Mouse (Mus musculus): ENCODE results near the gene D630023F18Rik. TPM values are rescaled to one million over a fixed set of nuclear protein-coding genes. Genes with fewer than 3 reads are reported as not detected.

D630023F18Rik gene
- polyA plus RNA-seq, 1 experiment from 2014 or later = 0.29 TPM

DNA sequence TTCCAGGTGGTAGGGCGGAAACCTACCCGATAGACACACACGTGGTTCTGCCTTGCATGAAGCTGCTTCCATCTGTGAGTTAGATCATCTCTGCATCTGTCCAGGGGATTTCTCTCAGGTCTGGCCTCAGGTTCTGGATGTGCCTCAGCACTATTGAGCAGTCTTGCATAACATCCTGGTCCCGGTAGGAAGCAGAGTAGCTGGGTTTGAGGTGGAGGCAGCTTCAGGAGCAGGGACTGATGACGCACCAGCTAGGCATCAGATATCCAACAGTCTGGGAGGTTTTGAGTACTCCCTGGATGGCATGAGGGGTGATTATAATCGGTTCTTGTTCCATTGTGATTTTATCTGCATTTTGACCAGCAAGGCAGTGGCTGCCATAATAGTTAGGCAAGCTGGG lies 14.5 kb upstream of the D630023F18Rik start:
- WGBS (ENCODE audit: insufficient replicate concordance) = 67% methylated on average over 6 of the region's 6 CpGs
- no peak overlapping the region for H3K9ac ChIP-seq
- H3K4me2 ChIP-seq = no peak overlapping the region
- no peaks in the 10 kb centered on the region for H3K4me1 ChIP-seq (replicated peaks)
- no peaks in the 10 kb centered on the region for H3K27me3 ChIP-seq
- ATAC-seq (ENCODE audit: low read depth) (no peak), DNase-seq (no peak)
- no peaks in the 10 kb centered on the region for H3K9me3 ChIP-seq (replicated peaks)
- no peak overlapping the region for H3K4me3 ChIP-seq (replicated peaks)
- H3K27ac ChIP-seq = no peak overlapping the region
- H3K36me3 ChIP-seq = no peaks in the 10 kb centered on the region

- no peaks in the 10 kb centered on the region for H3K27me3 ChIP-seq
- no peak overlapping the region for H3K4me2 ChIP-seq
- DNase-seq (no peak), ATAC-seq (ENCODE audit: low read depth) (no peak)
- H3K4me3 ChIP-seq (replicated peaks) = no peak overlapping the region
- H3K9me3 ChIP-seq (replicated peaks) = no peaks in the 10 kb centered on the region
- H3K27ac ChIP-seq = no peak overlapping the region
- whole genome bisulfite sequencing (ENCODE audit: insufficient replicate concordance) = 50% methylated on average over 1 of the region's 1 CpGs
- H3K9ac ChIP-seq = no peak overlapping the region
- no peaks in the 10 kb centered on the region for H3K4me1 ChIP-seq (replicated peaks)
- H3K36me3 ChIP-seq = no peaks in the 10 kb centered on the region
Observed at GRCm38 (mm10) chr1:65132833-65133232, 9.8 kb upstream of the D630023F18Rik start.

GRCm38 (mm10) chr1:65131671-65132070 lies 8.7 kb upstream of the D630023F18Rik start:
- no peaks in the 10 kb centered on the region for H3K27me3 ChIP-seq
- H3K9me3 ChIP-seq (replicated peaks) = no peaks in the 10 kb centered on the region
- no peaks in the 10 kb centered on the region for H3K36me3 ChIP-seq
- no peak overlapping the region for H3K4me2 ChIP-seq
- H3K9ac ChIP-seq = no peak overlapping the region
- H3K4me3 ChIP-seq (replicated peaks) = no peak overlapping the region
- DNase-seq (no peak), ATAC-seq (ENCODE audit: low read depth) (no peak)
- no peak overlapping the region for H3K27ac ChIP-seq
- H3K4me1 ChIP-seq (replicated peaks) = no peaks in the 10 kb centered on the region
- WGBS (ENCODE audit: insufficient replicate concordance) = 83% methylated on average over 1 of the region's 1 CpGs

- no peak overlapping the region for H3K9ac ChIP-seq
- no peaks in the 10 kb centered on the region for H3K9me3 ChIP-seq (replicated peaks)
- WGBS (ENCODE audit: insufficient replicate concordance) = 43% methylated on average over 3 of the region's 3 CpGs
- no peak overlapping the region for H3K27ac ChIP-seq
- no peak overlapping the region for H3K4me2 ChIP-seq
- H3K4me1 ChIP-seq (replicated peaks) = no peaks in the 10 kb centered on the region
- H3K27me3 ChIP-seq = no peaks in the 10 kb centered on the region
- ATAC-seq (ENCODE audit: low read depth) = no peak
- H3K4me3 ChIP-seq (replicated peaks) = no peak overlapping the region
- DNase-seq = no peak
- no peaks in the 10 kb centered on the region for H3K36me3 ChIP-seq
Observed at GRCm38 (mm10) chr1:65130226-65130625, 7.2 kb upstream of the D630023F18Rik start.

DNA sequence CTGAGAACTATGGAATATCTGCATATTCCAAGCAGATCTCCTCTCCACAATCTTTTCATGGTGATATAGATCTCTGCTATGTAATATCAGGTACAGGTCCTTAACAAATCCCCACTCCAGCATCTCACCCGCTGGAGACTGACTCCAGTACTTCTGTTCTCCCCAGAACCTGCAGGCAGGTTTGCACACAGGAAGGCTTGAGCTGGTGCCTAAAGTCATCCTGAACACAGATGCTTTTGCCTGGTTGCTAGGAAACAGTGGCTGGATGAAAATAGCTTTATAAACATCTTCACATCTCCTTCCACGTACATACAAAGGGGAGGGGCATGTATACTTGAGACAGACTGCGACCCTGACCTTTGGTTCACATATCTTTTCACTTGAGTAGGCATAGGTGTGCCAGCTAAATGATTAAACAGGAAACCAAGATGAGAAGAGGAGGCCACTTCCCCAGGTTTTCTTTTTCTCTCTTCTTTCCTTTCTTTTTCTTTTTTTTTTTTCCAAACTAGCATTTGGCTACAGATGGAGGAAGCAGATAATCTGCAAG lies 6.7 kb upstream of the D630023F18Rik start:
- 56% methylated on average over 3 of the region's 3 CpGs for WGBS (ENCODE audit: insufficient replicate concordance)
- no peak overlapping the region for H3K9ac ChIP-seq
- no peaks in the 10 kb centered on the region for H3K4me1 ChIP-seq (replicated peaks)
- DNase-seq (no peak), ATAC-seq (ENCODE audit: low read depth) (no peak)
- H3K27me3 ChIP-seq = no peaks in the 10 kb centered on the region
- H3K27ac ChIP-seq = no peak overlapping the region
- no peak overlapping the region for H3K4me2 ChIP-seq
- H3K9me3 ChIP-seq (replicated peaks) = no peaks in the 10 kb centered on the region
- no peaks in the 10 kb centered on the region for H3K36me3 ChIP-seq
- no peak overlapping the region for H3K4me3 ChIP-seq (replicated peaks)

GRCm38 (mm10) chr1:65119438-65119837 lies 3.6 kb downstream of the D630023F18Rik start, which contains the start of gene Gm28845:
TSS of gene Gm28845 (minus strand) at chr1:65119558.
- H3K4me2 ChIP-seq = no peak within 1 kb of the TSS
- H3K27me3 ChIP-seq = no peaks in the 10 kb centered on the region
- no peak for ATAC-seq (ENCODE audit: low read depth)
- H3K4me3 ChIP-seq (replicated peaks) = no peak within 1 kb of the TSS
- no peaks in the 10 kb centered on the region for H3K9me3 ChIP-seq (replicated peaks)
- no peak for DNase-seq
- H3K4me1 ChIP-seq (replicated peaks) = no peaks in the 10 kb centered on the region
- H3K9ac ChIP-seq = no peak within 1 kb of the TSS
- 83% methylated on average over 1 of the region's 1 CpGs for WGBS (ENCODE audit: insufficient replicate concordance)
- H3K27ac ChIP-seq = no peak within 1 kb of the TSS
- no peaks in the 10 kb centered on the region for H3K36me3 ChIP-seq

DNA sequence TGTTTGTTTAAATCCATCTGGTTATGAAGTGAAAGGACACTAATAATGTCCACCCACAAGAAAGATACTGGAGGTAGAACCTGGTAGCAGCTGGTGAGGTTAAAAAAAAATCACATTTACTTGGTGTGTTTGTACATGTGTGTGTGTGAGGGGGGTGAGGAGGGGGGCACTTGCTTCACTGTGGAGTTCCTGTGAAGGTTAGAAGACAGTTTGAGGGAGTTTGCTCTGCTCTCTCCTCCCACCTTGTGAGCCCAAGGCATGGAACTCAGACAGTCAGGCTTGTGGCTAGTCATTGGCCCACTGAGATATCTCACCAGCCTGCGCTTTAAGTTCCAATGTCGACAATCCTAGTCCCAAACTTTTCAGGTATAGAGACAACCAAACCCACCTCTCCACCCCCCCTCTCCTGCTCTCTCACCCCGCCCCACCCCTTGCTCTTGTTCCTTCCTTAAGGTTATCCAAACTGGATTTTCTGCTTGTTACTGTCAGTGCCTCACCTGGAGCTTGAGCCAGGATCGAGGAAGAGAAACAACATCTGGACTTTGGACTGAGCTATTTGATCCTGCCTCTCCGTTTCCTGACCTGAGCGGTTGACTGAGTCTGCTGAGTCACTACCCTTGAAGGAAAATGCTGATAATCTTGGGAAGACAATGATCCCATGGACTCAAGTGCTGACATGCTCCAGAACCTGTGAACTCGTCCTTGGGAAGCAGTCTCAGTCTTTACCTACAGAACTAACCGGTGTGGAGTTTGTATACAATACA lies 4.7 kb downstream of the D630023F18Rik start:
- ATAC-seq (ENCODE audit: low read depth) = no peak
- Histone ChIP-seq H3K27me3 (no peaks in the 10 kb centered on the region), H3K4me2 (no peak overlapping the region), H3K36me3 (no peaks in the 10 kb centered on the region), H3K4me3 (replicated peaks) (no peak overlapping the region), H3K4me1 (replicated peaks) (no peaks in the 10 kb centered on the region), H3K9me3 (replicated peaks) (no peaks in the 10 kb centered on the region), H3K27ac (no peak overlapping the region), H3K9ac (no peak overlapping the region)
- 49% methylated on average over 8 of the region's 8 CpGs for WGBS (ENCODE audit: insufficient replicate concordance)
- DNase-seq = no peak

DNA sequence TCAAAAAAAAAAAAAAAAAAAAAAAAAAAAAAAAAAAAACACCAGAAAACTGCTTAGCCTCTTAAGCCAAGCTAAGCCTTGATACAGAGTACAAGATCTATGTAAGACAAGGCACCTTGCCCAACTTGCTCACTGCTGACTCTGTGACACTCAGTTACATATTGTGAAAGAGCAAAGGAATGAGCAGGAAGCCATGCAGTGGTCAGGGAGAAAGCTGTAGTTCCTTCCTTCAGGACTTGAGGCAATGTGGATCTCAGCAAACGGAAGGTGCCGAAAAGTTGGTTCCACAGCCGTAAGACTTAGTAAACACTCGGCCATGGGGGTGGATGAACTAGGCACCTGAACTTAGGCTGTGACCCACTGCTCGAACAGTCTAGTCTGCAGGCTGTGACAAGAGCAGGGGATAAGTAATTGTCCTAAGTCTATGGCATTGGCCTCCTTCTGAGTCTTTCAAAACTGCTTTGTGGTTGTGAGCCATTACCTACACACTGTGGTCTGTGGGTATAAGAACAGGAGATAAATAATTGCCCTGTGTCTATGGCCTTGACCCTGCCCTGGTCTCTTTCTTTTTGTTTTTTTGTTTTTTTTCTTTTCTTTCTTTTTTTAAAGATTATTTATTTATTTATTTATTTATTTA lies 9.4 kb downstream of the D630023F18Rik start:
- Histone ChIP-seq H3K4me3 (replicated peaks) (no peak overlapping the region), H3K4me1 (replicated peaks) (peaks cover 8% of the 10 kb centered on the region), H3K9ac (no peak overlapping the region), H3K9me3 (replicated peaks) (no peaks in the 10 kb centered on the region), H3K4me2 (no peak overlapping the region), H3K27me3 (no peaks in the 10 kb centered on the region), H3K27ac (no peak overlapping the region), H3K36me3 (no peaks in the 10 kb centered on the region)
- DNase-seq (no peak), ATAC-seq (ENCODE audit: low read depth) (peak; percentile 41; the same call in 1 of the 2 replicates)
- WGBS (ENCODE audit: insufficient replicate concordance) = 77% methylated on average over 5 of the region's 5 CpGs

DNA sequence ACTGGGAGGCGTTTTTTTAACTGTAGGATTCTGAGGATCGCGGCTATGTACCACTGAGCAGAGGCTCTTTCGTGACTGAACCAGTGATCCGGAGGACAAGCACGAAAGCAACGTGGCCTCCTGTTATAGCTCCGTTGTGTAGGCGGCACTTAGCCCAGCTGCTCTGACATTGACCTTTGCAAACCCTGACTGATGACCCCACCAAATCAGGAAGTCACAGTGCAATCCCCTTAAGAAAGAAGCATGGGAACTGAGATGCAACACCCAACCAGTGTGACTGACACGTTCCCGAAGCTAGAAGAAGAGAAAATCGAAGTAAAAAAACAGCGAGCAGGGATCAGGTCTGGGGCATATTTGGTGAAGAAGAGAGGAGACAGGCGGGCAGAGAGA lies 10.2 kb downstream of the D630023F18Rik start:
- no peak overlapping the region for H3K9ac ChIP-seq
- no peak for DNase-seq
- H3K4me1 ChIP-seq (replicated peaks) = peaks cover 8% of the 10 kb centered on the region
- WGBS (ENCODE audit: insufficient replicate concordance) = 34% methylated on average over 14 of the region's 14 CpGs
- H3K36me3 ChIP-seq = no peaks in the 10 kb centered on the region
- peak overlapping the region; percentile 37 for H3K27ac ChIP-seq
- ATAC-seq (ENCODE audit: low read depth) = peak; percentile 40
- peak overlapping the region; percentile 41 for H3K4me2 ChIP-seq
- no peaks in the 10 kb centered on the region for H3K27me3 ChIP-seq
- H3K9me3 ChIP-seq (replicated peaks) = no peaks in the 10 kb centered on the region
- H3K4me3 ChIP-seq (replicated peaks) = no peak overlapping the region

DNA sequence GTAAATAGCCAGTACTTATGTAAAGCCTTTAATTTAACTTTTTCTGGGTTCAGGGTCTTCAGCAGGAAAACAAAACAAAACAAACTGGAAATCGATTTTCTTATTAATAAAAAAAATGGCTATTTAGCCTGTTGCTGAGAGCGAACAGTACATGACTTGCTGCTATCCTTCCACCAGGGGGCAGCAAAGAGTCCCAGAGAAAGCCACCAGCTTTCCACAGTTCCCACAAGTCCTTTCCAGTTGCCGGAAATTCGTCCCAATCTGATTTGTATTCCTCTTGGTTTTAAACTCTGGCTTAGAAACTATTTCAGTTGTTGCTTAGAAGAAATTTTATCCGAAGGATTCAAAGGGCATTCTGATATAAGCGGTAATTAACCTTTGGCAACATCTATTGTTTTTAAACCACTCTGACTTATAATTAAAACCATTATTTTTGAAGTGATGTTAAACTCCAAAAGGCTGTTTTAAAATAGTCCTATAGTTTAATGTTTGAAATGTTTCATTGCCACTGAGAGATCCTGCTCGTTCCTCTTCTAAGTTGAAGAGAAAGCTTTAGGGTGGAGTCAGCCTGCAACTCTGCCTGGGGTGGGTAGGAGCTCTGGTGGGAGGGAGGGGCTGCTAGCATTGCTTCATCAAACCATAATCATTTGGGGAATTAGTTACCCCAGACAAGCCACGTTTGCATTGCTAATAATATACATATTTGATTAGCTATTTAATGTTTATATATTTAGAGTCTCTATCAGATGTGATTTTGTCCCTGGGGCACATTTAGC lies 10.8 kb downstream of the D630023F18Rik start:
- Histone ChIP-seq H3K4me3 (replicated peaks) (no peak overlapping the region), H3K4me1 (replicated peaks) (peaks cover 8% of the 10 kb centered on the region), H3K27me3 (no peaks in the 10 kb centered on the region), H3K27ac (peak overlapping the region; percentile 37), H3K4me2 (peak overlapping the region; percentile 41), H3K36me3 (no peaks in the 10 kb centered on the region), H3K9ac (no peak overlapping the region), H3K9me3 (replicated peaks) (no peaks in the 10 kb centered on the region)
- peak; percentile 55; the same call in 1 of the 2 replicates for ATAC-seq (ENCODE audit: low read depth)
- 8% methylated on average over 8 of the region's 8 CpGs for WGBS (ENCODE audit: insufficient replicate concordance)
- peak; percentile 49 for DNase-seq

DNA sequence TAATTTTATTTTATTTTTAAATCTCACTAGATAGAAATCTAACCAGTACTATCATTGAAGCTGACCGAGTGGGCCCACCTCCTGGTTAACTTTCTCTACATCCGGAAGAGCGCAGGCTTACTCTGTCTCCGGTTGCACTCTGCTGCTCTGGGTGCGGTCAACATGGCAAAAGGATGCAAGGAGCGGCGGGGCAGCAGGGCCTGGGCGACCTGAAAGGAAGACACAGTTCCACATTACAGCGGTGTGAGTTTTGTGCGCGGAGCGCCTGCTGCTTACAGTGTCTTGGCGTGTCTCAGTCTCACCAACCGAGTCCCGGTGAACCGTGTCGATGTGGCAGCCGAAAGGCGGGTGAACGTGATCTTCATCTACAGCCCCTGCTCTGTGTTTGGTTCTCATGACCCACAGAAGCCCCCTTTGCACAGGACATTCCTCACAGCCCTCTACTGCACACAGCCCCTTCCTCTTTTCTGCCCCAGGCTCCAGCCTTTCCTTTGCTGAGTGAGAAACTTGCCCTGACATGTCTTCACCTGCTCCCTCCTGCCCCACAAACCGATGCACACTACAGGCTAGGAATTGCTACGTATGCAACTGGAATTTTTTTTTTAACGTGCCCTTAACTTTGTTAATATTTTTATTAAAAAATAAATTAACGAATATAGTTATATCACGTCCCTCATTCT lies 13.1 kb downstream of the D630023F18Rik start:
- Histone ChIP-seq H3K9me3 (replicated peaks) (no peaks in the 10 kb centered on the region), H3K9ac (no peak overlapping the region), H3K4me1 (replicated peaks) (peaks cover 8% of the 10 kb centered on the region), H3K27ac (no peak overlapping the region), H3K4me2 (no peak overlapping the region), H3K27me3 (no peaks in the 10 kb centered on the region), H3K36me3 (no peaks in the 10 kb centered on the region), H3K4me3 (replicated peaks) (no peak overlapping the region)
- ATAC-seq (ENCODE audit: low read depth) (no peak), DNase-seq (no peak)
- WGBS (ENCODE audit: insufficient replicate concordance) = 66% methylated on average over 25 of the region's 25 CpGs
